Mouse (Mus musculus) lung, postnatal 0 days (tissue): ENCODE measurements around the gene Actn3.

Source experiments
- CTCF ChIP-seq: IDR thresholded peaks from 2 replicates; pipeline ENCODE4 v1.5.1; 2016; ENCODE audit warnings: antibody characterized with exemption, mild to moderate bottlenecking
- EP300 ChIP-seq: IDR thresholded peaks from 2 replicates; pipeline ENCODE4 v1.6.1; 2016; ENCODE audit warnings: antibody characterized with exemption, mild to moderate bottlenecking, control low read depth

- no peak for TF ChIP-seq CTCF
- TF ChIP-seq EP300 = no peak
These were observed 21.3 kb upstream of the Actn3 start for GRCm38 (mm10) chr19:4898972-4899371.
